Mouse (Mus musculus) adrenal gland, postnatal 25 days (tissue): ENCODE measurements around the gene Hcfc2. TPM values are rescaled to one million over a fixed set of nuclear protein-coding genes. Genes with fewer than 3 reads are reported as not detected.

Experiments used
- DNase-seq: peaks from one replicate; pipeline ENCODE4 v3.0.0; 2021; ENCODE audit warnings: mixed read lengths
- total RNA-seq: library from RNA; stranded (reverse); gene quantifications from 2 replicates; pipeline ENCODE4 v1.2.3, GENCODE M21; 2021

Gene Hcfc2
- total RNA-seq, 1 experiment from 2014 or later, result 27.6 TPM

GRCm38 (mm10) chr10:82771595-82772170 lies 75.7 kb downstream of the Hcfc2 start:
- no peak for DNase-seq

DNA sequence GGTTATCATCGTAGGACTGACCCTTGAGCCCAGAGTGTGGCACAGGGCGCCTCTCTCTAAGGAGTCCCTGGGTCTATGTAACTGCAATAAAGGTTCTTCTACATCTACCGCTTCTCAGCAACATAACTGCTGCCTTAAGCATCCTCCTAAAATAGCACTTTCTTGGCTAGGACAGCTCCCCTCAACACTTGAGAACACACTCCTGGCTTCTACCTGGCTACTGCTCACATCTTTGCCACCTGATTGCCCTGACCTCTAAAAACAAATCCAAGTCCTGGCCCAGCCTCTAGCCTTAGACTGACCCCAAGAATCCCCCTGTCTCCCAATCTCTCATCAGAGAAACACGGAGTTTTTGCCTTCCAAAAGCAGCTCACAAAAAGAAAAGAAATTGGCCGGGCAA lies 78.9 kb downstream of the Hcfc2 start:
- no peak for DNase-seq

GRCm38 (mm10) chr10:82777075-82777474 lies 81.1 kb downstream of the Hcfc2 start:
- no peak for DNase-seq

- no peak for DNase-seq
Observed at GRCm38 (mm10) chr10:82777886-82778285, 81.9 kb downstream of the Hcfc2 start.

- DNase-seq, result no peak
Observed at GRCm38 (mm10) chr10:82778791-82779549, 83.0 kb downstream of the Hcfc2 start.

DNA sequence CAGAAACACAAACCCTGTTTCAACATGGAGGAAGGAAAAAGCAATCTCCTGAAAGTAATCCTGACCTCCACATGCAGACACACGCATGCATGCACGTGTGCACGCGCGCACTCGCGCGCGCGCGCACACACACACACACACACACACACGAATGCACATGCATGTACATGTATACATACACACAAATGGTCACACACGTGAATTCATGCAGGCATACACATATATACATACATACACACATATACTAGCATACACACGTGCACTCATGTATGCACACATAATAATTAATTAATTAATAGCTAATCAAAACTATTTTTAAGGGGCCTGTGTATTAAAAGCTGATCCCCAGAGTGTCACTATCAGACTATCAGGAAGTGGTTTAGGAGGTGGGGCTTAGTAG lies 83.9 kb downstream of the Hcfc2 start:
- no peak for DNase-seq

DNA sequence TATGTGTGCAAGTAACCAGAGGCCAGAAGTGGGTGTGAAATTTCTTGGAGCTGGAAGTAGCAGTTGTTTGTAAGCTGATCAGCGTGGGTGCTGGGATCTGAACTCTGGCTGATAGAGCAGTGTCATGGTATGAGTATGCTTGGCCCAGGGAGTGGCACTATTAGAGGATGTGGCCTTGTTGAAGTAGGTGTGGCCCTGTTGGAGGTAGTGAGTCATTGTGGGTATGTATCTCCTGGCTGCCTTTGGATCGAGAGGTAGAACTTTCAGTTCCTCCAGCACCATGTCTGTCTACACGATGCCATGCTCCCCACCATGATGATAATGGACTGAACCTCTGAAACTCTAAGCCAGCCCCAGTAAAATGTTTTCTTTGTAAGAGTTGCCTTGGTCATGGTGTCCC lies 84.4 kb downstream of the Hcfc2 start:
- no peak for DNase-seq

- DNase-seq, result no peak
Observed at GRCm38 (mm10) chr10:82780816-82781215, 84.9 kb downstream of the Hcfc2 start.

DNA sequence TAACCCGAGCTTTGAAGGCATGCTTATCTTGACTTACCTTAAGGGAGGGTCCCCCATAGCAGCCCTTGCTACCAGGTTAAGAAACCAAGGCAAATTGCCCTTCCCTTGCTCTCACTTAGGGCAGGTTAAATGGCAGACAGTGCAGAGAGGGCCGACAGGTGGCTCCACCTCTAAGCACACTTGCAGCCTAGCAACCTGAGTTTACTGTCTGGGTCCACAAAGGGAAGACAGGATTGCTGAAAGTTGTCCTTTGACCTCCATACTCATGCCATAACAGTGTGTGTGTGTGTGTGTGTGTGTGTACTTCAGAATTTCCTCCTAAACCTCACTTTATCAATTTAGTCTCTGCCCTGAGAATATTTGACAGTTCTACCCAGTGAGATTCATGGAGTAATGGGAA lies 86.5 kb downstream of the Hcfc2 start:
- DNase-seq, result no peak

DNA sequence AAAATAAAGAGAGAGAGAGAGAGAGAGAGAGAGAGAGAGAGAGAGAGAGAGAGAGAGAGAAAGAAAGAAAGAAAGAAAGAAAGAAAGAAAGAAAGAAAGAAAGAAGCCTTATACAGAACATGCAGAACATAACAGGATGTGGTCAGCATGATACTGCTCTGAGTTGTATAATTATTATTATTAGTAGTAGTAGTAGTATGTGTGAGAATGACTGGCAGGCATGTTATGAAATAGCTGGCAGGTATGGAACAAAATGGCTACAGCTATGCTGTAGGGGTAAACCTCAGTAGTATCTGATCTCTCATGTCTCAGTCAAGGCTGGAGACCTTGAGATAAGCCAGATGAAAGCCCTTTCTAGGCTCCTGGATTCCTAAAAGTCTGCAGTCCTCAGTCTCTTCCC lies 93.2 kb downstream of the Hcfc2 start:
- DNase-seq, result no peak

DNA sequence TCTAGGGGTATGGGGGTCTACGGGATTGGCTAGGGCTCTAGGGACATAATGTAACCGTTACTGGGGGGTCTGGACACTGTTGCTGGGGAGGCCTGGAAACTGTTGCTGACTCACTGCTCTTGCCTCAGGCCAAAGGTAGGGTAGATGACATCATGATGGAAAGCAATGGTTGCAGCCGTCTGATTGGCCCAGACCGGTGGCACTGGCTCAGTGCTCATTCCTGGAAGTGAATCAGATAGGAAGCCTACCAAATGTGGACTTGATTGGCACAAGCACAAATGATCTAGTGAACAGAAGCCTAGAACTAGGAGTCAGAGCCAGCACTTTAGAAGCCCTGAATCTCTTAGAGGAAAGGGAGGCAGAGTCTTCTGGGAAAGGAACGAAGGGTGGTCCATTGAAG lies 94.5 kb downstream of the Hcfc2 start:
- no peak for DNase-seq

- DNase-seq, result no peak
Observed at GRCm38 (mm10) chr10:82791713-82792112, 95.8 kb downstream of the Hcfc2 start.

Other genes with a start within 250 kb of the Hcfc2 start
- gene Gm1553, start 203.5 kb upstream of the Hcfc2 start, total RNA-seq, result not detected in 2 replicates
- 28.0 and 28.2 TPM in 2 replicates for gene 1190007I07Rik, start 72.9 kb upstream of the Hcfc2 start, total RNA-seq
- gene Tdg, start 66.3 kb upstream of the Hcfc2 start, total RNA-seq, result 35.7 and 36.6 TPM in 2 replicates
- 1.4 and 1.8 TPM in 2 replicates for gene Glt8d2, start 5.5 kb upstream of the Hcfc2 start, total RNA-seq
- 23.5 and 25.9 TPM in 2 replicates for gene Nfyb, start 68.0 kb downstream of the Hcfc2 start, total RNA-seq
- 118 and 136 TPM in 2 replicates for gene Txnrd1, start 137.8 kb downstream of the Hcfc2 start, total RNA-seq
- 4.6 TPM in 2 replicates for gene Eid3, start 170.5 kb downstream of the Hcfc2 start, total RNA-seq